Mouse (Mus musculus) kidney, adult 2 months (tissue): ENCODE data around the gene Wnt10b.
A peak's percentile ranks its signal among the peaks of the same experiment; 100 is the strongest.

Experiments used
- CTCF ChIP-seq: fragments of 200-500 bp; conservative IDR thresholded peaks from 2 replicates; pipeline ENCODE4 v1.5.1; 2011; ENCODE audit warnings: low read depth, mild to moderate bottlenecking, control low read depth, low read length, moderate library complexity, mixed read lengths; ENCODE audit not compliant: insufficient read depth, insufficient read length
- POLR2A ChIP-seq: fragments of 200-500 bp; IDR thresholded peaks from one replicate; pipeline ENCODE4 v1.6.1; 2011; ENCODE audit warnings: low read depth, low read length, control low read depth

GRCm38 (mm10) chr15:98737881-98738280, 40.1 kb downstream of the Wnt10b start:
- TF ChIP-seq CTCF = peak; percentile 70
- no peak for TF ChIP-seq POLR2A
